Mouse (Mus musculus): ENCODE measurements around the gene 1190002N15Rik.

Gene 1190002N15Rik

DNA sequence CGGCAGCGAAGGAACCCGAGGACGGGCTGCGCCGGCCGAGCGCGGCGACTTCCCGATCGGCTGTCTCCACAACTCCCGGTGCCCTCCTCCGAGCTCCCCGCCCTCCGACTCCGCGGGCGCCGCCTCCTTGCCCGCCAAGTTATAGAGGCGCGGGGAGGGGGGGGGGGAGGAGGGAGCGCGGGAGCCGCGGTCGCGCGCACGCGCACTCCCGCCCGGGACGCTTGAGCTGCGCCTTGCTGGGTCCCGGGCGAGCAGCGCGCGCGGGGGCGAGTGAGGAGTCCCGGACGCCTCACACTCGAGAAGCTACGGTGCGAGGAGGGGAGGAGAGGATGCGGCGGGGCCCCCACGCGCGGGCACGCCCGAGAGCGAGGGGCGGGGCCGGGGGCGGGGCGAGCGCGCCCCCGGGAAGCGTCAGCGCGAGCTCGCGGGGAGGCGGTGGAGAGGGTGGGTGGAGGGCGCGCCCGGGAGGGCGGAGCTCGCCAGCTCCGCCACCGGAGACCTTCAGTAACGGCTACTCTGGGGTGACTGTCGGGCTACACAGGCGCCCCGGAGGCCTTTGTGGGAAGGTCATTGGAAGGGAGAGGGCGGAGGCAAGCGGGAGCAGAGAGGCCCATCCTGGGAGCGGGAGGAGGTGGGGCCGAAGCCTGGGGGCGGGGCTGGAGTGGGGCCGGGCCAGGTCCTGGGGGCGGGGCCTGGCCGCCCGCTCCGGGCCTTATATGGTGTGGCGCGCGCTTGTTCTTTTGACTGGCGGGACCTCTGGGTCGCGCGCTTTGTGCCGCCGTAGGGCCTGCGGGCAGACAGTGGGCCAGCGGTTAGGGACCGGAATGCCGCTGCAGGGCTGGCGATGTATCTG is at the start of gene 1190002N15Rik:
1190002N15Rik (minus strand) TSS at position 112 of the 853 bp plus-strand sequence.
- peak; percentile 88 to 90 for DNase-seq (ENCODE audit: low read depth in 2 of 2, low spot score in 2 of 2)

DNA sequence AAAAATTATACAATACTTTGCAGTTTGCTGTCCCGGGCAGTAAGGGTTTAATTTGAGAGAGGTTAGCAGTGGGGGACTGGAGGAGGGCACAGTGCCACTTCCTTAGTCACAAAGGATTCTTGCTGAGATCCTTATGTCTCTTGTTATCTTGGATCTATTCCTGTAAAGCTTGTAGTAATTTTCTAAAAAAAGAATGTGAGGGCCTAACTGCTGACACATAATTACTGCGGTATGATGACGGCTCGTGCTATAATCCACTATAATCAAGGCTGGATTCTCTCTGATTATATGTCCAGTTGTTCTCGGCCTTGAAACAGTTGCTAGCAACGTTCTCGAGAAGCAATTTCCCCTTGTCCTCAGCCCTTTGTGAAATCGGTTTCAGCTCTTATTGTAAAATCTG is 44.4 kb upstream of the 1190002N15Rik start:
- no peak for DNase-seq (ENCODE audit: low read depth in 2 of 2, low spot score in 2 of 2)

DNA sequence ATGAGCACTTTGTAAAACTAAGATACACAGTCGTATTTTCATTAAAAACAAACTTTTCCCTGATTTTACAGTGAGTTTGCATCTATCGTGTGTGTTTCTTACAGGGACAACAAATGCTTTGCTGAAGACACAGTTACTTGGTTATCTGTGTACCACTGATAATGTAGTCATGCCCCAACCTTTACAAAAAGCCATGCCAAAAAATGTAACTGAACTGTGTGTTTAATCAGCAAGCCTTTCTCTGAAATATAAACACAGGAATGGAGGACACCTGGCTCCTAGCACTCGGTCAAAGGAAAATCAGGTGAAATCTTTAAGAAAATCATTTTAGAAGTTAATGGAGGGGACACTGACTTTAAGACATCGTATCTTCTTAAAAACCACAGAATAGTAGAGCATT is 43.8 kb upstream of the 1190002N15Rik start:
- no peak for DNase-seq (ENCODE audit: low read depth in 2 of 2, low spot score in 2 of 2)

DNA sequence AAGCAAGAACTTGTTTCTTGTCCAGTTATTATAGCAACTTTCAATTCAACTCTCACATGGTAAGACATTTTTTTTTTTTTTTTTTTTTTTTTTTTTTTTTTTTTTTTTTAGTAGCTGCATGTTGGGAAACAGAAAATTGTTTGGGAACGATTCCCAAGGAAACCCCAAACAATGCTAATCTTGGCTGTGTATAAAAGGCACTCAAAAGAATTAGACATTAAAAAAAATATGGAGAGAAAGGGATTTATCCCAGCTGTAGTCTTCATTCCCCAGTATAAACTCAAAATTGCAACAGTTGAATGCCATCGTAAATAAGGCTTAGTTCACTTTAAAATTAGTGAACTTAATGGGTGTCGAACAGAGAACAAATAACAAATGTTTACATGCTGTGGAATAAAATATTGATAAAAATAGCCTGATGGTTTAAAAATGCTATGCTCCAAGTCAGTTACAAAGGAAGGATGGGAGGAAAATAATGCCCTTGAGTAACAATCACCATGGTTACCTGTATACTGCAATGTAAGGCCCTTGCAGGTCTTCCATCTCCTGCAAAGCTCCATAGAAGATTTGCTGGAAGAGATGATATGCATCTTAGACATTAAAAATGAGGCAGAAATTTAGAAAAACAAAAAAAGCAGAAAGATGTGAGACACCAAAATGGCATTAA is 42.3 kb upstream of the 1190002N15Rik start:
- DNase-seq (ENCODE audit: low read depth in 2 of 2, low spot score in 2 of 2): no peak

DNA sequence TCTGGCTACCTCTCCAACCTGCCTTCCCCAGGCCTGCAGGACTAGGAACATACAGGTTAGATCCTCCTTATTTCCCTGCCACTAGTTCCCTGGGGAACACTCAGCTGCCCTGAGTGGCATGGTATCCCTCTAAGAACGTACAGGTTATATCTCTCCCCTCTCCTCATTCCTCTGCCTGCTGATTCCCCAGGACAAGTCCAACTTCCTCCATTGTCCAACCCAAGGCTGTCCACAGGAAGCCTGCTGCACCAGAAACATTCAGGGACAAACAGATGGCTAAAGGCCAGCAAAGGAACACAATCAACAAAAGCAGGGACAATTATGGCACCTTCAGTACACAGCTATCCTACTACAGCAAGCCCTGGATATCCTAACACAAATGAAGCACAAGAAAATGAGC is 33.9 kb upstream of the 1190002N15Rik start:
- no peak for DNase-seq (ENCODE audit: low read depth in 2 of 2, low spot score in 2 of 2)

DNA sequence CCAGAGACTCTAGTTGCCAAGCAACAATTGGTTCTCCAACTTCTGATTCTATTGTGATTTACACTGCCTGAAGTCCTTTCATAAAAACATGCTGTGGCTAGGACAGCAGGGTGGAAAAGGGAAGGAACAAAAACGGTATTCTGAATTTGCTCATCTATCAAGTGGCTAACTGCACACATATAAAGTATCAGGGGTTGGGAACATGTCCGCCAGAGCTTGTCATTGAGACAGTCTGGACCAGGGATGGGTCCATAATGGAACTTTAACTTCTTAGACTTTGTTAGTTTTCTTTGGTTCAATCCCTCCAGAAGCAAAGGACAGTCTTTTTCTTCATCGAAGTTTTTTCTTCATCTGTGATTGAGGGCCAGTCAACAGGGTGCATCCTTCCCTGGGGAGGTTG is 30.5 kb upstream of the 1190002N15Rik start:
- no peak for DNase-seq (ENCODE audit: low read depth in 2 of 2, low spot score in 2 of 2)

GRCm38 (mm10) chr9:94567722-94568314 is 29.9 kb upstream of the 1190002N15Rik start:
- no peak for DNase-seq (ENCODE audit: low read depth in 2 of 2, low spot score in 2 of 2)

DNA sequence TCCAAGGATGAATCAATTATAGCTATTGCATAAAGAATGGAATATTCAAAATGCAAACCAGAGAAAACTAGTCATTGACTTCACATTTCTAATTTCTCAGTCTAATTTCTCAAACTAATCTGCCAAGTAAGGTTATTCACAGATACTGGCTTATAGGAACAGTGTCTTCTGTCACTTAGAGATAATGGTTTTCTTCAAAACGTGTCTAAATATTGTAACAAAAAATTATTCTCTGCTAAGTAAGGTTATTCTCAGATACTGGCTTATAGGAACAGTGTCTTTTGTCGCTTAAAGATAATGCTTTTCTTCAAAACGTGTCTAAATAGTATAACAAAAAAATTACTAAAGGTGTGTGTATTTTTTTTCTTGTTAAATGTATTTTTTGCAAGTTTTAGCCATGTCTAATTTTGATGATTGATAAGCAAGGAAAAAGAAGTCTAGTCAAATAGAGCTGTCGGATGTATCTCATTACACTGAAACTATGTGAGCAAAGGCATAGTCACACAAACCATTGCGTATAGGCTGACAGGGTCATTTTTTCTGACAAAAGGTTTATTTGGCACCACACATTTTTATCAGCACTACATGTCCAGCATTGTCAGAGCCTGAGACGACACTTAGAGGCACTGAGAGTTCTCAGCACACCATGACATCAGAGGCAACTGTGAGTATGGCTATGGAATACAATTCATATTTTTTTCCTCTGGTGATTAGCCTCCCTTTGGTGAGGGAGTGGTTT is 19.1 kb upstream of the 1190002N15Rik start:
- DNase-seq (ENCODE audit: low read depth in 2 of 2, low spot score in 2 of 2): no peak

DNA sequence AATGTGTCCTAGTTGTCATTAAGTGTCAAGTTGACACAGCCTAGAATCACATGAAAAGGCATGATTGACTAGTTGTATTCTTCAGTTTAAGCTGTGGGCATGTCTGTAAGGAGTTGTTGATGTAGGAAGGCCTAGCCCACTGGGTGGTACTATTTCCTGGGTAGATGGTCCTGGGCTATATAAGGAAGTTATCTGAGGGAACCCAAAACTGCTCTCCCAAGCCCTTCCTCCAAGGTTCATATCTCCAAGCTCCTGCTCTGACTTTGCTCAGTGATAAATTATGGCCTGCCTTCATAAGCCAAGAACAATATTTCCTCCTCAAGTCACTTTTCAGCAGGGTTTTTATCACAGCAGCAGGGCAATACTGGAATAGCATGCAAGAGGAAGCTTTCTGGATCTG is 18.4 kb upstream of the 1190002N15Rik start:
- DNase-seq (ENCODE audit: low read depth in 2 of 2, low spot score in 2 of 2): no peak

- no peak for DNase-seq (ENCODE audit: low read depth in 2 of 2, low spot score in 2 of 2)
Measured at GRCm38 (mm10) chr9:94550493-94551095, 12.7 kb upstream of the 1190002N15Rik start.

DNA sequence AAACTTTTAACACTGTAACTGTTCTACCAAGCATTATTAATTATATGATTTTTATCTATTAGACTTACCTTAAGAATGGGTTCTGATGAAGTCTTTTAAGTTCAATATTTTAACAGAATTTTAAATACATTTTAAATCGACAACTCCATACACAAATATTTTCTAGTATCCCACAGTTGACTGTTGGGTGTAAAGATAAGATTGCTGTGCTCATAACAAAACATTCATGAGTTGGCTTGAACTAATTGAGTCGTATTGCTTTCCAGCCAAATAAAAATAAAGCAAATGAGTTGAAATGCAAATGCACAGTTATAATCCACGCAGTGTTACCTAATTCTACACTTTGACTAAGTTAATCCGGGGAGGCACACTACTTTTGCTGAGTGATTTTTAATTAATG is 6.0 kb upstream of the 1190002N15Rik start:
- no peak for DNase-seq (ENCODE audit: low read depth in 2 of 2, low spot score in 2 of 2)

- no peak for DNase-seq (ENCODE audit: low read depth in 2 of 2, low spot score in 2 of 2)
Measured at GRCm38 (mm10) chr9:94540343-94541095, 2.6 kb upstream of the 1190002N15Rik start.

DNA sequence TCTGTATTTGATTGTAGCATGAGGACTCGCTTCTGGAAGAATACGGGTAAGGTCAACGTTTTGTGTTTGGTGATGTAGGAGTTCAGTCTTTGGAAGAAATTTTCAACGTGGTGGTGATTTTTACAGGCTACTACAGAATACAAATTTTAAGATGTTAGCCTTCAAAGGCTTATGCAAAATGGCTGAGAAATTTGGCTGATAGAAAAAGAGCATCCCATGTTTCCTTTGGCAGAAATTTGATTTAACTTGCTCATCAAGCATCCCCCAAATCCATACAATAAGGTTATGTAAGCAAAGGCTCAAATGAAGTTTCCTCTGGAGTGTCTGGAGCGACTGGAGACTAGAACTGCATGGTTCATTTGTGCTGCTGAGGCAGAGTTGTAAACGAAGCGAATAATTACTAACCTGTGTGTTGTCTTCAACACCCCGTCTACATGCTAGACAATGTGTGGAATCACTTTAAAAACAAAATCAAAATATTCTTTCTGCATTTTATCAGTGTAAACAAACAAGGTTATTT is 1.5 kb upstream of the 1190002N15Rik start:
- no peak for DNase-seq (ENCODE audit: low read depth in 2 of 2, low spot score in 2 of 2)

DNA sequence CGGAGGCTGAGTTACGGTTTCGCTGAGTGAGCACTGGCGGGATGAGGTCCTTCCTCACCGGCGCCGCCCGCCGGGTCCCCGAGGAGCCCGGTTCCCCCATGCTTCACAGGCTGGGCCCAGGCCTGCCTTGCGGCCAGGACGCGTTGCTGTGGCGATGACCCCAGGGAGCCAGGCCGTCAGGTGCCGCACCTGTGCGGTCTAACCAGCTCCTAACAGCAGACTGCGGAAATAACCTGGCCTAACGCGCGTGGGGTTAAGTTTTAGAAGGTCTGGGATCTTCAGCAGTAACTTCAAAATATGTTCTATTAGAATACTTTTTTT is 902 bp upstream of the 1190002N15Rik start:
- no peak for DNase-seq (ENCODE audit: low read depth in 2 of 2, low spot score in 2 of 2)

GRCm38 (mm10) chr9:94537051-94537917 is 597 bp downstream of the 1190002N15Rik start:
- peak; percentile 61 to 69 for DNase-seq (ENCODE audit: low read depth in 2 of 2, low spot score in 2 of 2)

- DNase-seq (ENCODE audit: low read depth in 2 of 2, low spot score in 2 of 2): no peak
Measured at GRCm38 (mm10) chr9:94536261-94536905, 1.5 kb downstream of the 1190002N15Rik start.

DNA sequence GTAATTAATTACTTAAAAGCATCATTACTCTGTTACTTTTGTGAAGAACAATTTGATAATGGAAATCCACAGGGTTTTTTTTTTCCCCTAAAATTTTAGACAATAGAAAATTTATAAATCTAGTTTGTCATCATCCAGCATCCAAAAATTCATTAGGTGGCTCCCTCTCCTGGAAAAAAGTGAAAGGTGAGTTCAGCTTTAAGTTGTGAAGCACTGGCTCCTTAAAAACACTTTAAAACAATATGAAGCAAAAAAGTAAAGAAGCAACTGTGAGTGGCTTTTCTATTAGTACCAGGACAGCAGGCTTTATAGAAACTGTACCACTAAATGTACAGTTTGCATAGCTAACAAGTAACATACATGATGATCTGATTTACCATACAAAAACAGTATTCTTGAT is 3.1 kb downstream of the 1190002N15Rik start:
- DNase-seq (ENCODE audit: low read depth in 2 of 2, low spot score in 2 of 2): no peak

GRCm38 (mm10) chr9:94534226-94534625 is 3.7 kb downstream of the 1190002N15Rik start:
- DNase-seq (ENCODE audit: low read depth in 2 of 2, low spot score in 2 of 2): no peak

DNA sequence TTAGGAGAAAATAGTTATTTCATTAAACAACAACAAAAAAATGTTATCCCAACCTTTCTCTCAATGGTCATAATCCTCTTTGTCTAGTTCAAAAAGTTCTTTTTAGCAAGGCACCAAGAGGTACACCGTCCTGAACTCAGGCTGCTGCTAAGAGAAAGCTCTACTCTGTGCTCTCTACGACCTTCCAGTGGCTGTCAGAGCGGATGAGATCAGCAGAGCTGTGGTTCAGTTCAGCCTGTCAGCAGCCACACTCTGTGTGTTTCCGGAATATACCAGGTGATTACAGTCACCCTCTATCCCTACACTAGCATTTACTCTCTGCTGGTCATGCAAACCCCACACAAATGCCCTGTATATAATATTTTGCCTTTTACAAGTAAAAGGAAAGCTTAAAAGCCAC is 4.2 kb downstream of the 1190002N15Rik start:
- DNase-seq (ENCODE audit: low read depth in 2 of 2, low spot score in 2 of 2): peak; percentile 35 to 37
